Mouse (Mus musculus) gastrocnemius, postnatal 4 days (tissue): Measurements from ENCODE around the gene Slc26a11. TPM values are rescaled to one million over a fixed set of nuclear protein-coding genes. Genes with fewer than 3 reads are reported as not detected.

ENCODE experiments used
- DNase-seq, 2 experiments: peaks; one replicate each; pipeline ENCODE4 v3.0.0; 2021 to 2022; ENCODE audit warnings: low spot score in 2 of 2, mixed read lengths in 2 of 2
- long read RNA-seq, 2 experiments: library from polyadenylated mRNA; stranded (forward); transcript quantifications; one replicate each; pipeline ENCODE4 v2.0.0; 2021
- total RNA-seq, 2 experiments: library from RNA; stranded (reverse); gene quantifications; 2 replicates each; pipeline ENCODE4 v1.2.3; 2021

Slc26a11 gene
- total RNA-seq = 1 to 10 TPM; 5.3 TPM
- long read RNA-seq, experiment 1, partial matches to known transcripts = 1 of 7 reads
- long read RNA-seq, experiment 1, other reads (novel, unspliced or antisense) = 6 of 7 reads
- long read RNA-seq, experiment 2, partial matches to known transcripts = 2 of 6 reads
- long read RNA-seq, experiment 2, other reads (novel, unspliced or antisense) = 4 of 6 reads

GRCm38 (mm10) chr11:119355443-119356385 lies at the start of gene Slc26a11, which contains the start of gene Sgsh:
Slc26a11 (plus strand) TSS chr11:119355557.
Sgsh (minus strand) TSS chr11:119355536.
- DNase-seq = peak; percentile 87 to 92

GRCm38 (mm10) chr11:119306762-119307657 lies 48.3 kb upstream of the Slc26a11 start:
- DNase-seq = no peak

- no peak for DNase-seq
These were observed 47.8 kb upstream of the Slc26a11 start, which contains the start of gene Card14 for GRCm38 (mm10) chr11:119307658-119307867. Card14 (plus strand) TSS chr11:119307768.

GRCm38 (mm10) chr11:119307916-119308315 lies 47.4 kb upstream of the Slc26a11 start:
- DNase-seq = no peak

GRCm38 (mm10) chr11:119310621-119311020 lies 44.7 kb upstream of the Slc26a11 start:
- DNase-seq = no peak

- no peak for DNase-seq
These were observed 41.0 kb upstream of the Slc26a11 start for GRCm38 (mm10) chr11:119314252-119314936.

- no peak for DNase-seq
These were observed 38.6 kb upstream of the Slc26a11 start for GRCm38 (mm10) chr11:119316720-119317119.

- no peak for DNase-seq
These were observed 32.8 kb upstream of the Slc26a11 start for GRCm38 (mm10) chr11:119322521-119322920.

GRCm38 (mm10) chr11:119325068-119325467 lies 30.3 kb upstream of the Slc26a11 start:
- DNase-seq = no peak

GRCm38 (mm10) chr11:119330592-119330991 lies 24.8 kb upstream of the Slc26a11 start:
- no peak for DNase-seq

GRCm38 (mm10) chr11:119331970-119332369 lies 23.4 kb upstream of the Slc26a11 start:
- DNase-seq = no peak

- no peak for DNase-seq
These were observed 16.9 kb upstream of the Slc26a11 start for GRCm38 (mm10) chr11:119338271-119339059.

- DNase-seq = no peak
These were observed 16.2 kb upstream of the Slc26a11 start for GRCm38 (mm10) chr11:119339179-119339578.

- peak in 1 of 2 experiments; percentile 65 for DNase-seq
These were observed 15.7 kb upstream of the Slc26a11 start for GRCm38 (mm10) chr11:119339637-119340036.

GRCm38 (mm10) chr11:119344178-119344577 lies 11.2 kb upstream of the Slc26a11 start:
- no peak for DNase-seq

GRCm38 (mm10) chr11:119344865-119345264 lies 10.5 kb upstream of the Slc26a11 start:
- no peak for DNase-seq

GRCm38 (mm10) chr11:119347125-119347524 lies 8.2 kb upstream of the Slc26a11 start:
- no peak for DNase-seq

GRCm38 (mm10) chr11:119352113-119352512 lies 3.2 kb upstream of the Slc26a11 start:
- DNase-seq = no peak

- no peak for DNase-seq
These were observed 1.4 kb upstream of the Slc26a11 start for GRCm38 (mm10) chr11:119353946-119354345.
